Mouse (Mus musculus): ENCODE measurements around the gene Pycr1.

Pycr1 gene

GRCm38 (mm10) chr11:120627468-120628300 is 15.9 kb downstream of the Pycr1 start:
- DNase-seq (ENCODE audit: low spot score in 2 of 2) = no peak

- DNase-seq (ENCODE audit: low spot score in 2 of 2) = no peak
Observed at GRCm38 (mm10) chr11:120626785-120627467, 16.6 kb downstream of the Pycr1 start.

GRCm38 (mm10) chr11:120625152-120625775 is 18.3 kb downstream of the Pycr1 start, which contains the start of gene Sirt7:
Gene Sirt7, minus strand, starts transcription at chr11:120625240.
- no peak for DNase-seq (ENCODE audit: low spot score in 2 of 2)

DNA sequence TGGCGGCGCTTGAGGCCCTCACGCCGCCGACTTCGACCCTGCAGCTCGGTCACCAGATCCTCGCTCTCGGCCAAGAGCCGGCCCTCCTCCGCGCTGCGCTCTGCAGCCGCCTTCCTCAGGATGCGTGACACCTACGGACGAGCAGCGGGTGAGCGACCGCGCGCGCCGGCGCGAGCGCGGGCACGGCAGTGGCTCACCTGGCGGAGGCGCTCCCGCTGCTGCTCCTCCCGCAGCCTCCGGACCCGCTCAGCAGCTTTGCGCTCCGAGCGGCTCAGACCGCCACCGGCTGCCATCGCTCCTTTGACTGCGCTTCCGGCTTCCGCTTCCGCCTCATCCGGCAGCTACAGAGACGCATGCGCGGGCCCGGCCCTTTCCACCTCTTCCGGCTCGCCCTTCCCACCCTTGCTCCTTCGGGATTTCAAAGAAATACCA is 18.9 kb downstream of the Pycr1 start:
- peak; percentile 81 to 82 for DNase-seq (ENCODE audit: low spot score in 2 of 2)

GRCm38 (mm10) chr11:120623961-120624679 is 19.4 kb downstream of the Pycr1 start:
- DNase-seq (ENCODE audit: low spot score in 2 of 2) = no peak

DNA sequence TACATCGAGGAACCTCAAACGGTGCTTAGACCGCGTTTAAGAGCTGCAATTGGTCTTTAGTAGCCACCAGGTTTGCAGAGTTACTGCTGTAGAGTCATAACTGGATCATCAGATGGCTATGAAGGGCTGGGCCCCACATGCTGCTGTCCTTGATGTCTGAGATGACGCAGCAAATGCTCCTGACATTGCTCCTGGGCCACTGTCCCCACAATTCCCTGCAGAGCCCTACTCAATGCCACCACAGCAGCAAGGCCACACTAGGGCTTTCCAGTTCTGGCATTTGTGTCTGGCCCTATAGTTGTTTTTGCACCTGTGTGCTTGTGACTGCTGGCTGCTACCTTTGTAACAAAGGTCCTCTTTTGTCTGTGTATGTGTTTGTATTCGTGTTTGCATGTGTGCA is 20.8 kb downstream of the Pycr1 start:
- DNase-seq (ENCODE audit: low spot score in 2 of 2) = no peak

GRCm38 (mm10) chr11:120620195-120620594 is 23.4 kb downstream of the Pycr1 start:
- no peak for DNase-seq (ENCODE audit: low spot score in 2 of 2)

- no peak for DNase-seq (ENCODE audit: low spot score in 2 of 2)
Observed at GRCm38 (mm10) chr11:120618619-120619535, 24.7 kb downstream of the Pycr1 start.

- peak; percentile 87 to 88 for DNase-seq (ENCODE audit: low spot score in 2 of 2)
Observed at GRCm38 (mm10) chr11:120617519-120618112, 26.0 kb downstream of the Pycr1 start, which contains the start of gene Pcyt2. Gene Pcyt2, minus strand, starts transcription at chr11:120617936.

DNA sequence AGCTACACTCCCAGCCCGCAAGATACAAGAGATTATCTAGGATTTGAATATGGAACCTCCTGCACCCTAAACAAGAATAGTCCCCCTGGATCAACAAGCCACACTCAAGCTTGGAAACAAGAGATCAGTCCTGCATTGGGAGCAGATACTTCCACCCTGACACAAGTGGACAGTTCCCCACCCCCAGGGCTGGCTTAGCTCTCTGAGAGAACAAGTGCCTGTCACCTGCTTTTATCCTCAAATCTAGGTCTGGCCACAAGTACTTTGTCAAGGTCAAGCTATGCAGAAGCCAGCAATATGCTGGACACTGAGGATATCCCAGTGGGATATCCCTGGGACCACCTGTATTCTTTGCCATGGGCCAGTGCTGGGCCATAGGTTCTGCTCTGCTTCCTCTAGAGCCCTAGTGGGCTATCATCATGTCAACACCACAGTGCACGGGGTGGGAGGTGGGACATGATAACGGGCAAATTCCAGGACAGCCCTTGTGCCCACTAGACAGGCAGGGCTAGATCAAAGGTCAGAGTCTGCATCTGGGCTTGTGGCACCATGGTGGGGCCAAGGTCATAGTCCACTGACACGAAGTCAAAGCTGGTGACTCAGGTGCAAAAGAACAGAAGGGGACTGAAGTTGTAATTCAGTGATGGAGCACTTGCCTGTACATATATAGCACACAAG is 26.8 kb downstream of the Pycr1 start:
- DNase-seq (ENCODE audit: low spot score in 2 of 2) = no peak

- no peak for DNase-seq (ENCODE audit: low spot score in 2 of 2)
Observed at GRCm38 (mm10) chr11:120615606-120616203, 27.9 kb downstream of the Pycr1 start.

DNA sequence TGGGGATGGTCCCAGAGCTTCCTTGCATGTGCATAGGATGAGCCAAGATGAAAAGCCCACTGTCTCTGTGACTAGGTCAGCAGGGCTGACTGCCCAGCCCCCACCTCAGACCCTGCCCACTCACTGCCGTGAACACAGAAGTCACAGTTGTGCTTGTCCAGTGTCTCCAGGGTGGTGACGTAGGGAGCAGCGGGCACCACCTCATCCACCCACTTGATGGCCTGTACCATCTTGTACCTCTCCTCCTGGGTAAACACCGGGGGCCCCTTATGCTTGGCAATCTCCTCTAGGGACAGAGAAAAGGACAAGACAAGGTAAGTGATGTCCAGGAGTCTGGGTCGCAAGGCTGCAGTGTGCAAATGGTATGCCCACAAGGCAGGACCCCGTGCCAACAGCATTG is 28.4 kb downstream of the Pycr1 start:
- DNase-seq (ENCODE audit: low spot score in 2 of 2) = no peak

- no peak for DNase-seq (ENCODE audit: low spot score in 2 of 2)
Observed at GRCm38 (mm10) chr11:120613976-120614375, 29.6 kb downstream of the Pycr1 start.

- DNase-seq (ENCODE audit: low spot score in 2 of 2) = no peak
Observed at GRCm38 (mm10) chr11:120613481-120613972, 30.0 kb downstream of the Pycr1 start.

DNA sequence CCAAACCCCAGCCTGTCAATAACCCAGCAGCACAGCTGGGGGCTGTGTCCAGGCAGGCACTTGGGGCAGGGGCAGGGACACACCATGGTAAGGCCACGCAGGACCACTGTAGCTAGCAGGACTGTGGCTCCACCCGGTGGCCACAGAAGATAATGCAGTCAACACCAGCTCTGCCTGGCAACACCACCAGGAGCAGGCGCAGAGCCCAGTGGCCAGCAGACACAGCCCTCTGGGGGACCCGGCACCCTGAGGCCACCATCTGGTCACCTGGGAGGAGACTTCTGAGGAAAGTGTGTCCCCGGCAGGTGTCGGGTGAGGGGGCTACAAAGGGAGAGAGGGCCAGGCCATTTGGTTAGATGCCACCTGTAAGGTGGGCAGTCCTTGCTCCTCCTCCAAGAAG is 30.8 kb downstream of the Pycr1 start:
- no peak for DNase-seq (ENCODE audit: low spot score in 2 of 2)

- no peak for DNase-seq (ENCODE audit: low spot score in 2 of 2)
Observed at GRCm38 (mm10) chr11:120610477-120611046, 33.0 kb downstream of the Pycr1 start.

- DNase-seq (ENCODE audit: low spot score in 2 of 2) = no peak
Observed at GRCm38 (mm10) chr11:120609250-120609649, 34.3 kb downstream of the Pycr1 start.

DNA sequence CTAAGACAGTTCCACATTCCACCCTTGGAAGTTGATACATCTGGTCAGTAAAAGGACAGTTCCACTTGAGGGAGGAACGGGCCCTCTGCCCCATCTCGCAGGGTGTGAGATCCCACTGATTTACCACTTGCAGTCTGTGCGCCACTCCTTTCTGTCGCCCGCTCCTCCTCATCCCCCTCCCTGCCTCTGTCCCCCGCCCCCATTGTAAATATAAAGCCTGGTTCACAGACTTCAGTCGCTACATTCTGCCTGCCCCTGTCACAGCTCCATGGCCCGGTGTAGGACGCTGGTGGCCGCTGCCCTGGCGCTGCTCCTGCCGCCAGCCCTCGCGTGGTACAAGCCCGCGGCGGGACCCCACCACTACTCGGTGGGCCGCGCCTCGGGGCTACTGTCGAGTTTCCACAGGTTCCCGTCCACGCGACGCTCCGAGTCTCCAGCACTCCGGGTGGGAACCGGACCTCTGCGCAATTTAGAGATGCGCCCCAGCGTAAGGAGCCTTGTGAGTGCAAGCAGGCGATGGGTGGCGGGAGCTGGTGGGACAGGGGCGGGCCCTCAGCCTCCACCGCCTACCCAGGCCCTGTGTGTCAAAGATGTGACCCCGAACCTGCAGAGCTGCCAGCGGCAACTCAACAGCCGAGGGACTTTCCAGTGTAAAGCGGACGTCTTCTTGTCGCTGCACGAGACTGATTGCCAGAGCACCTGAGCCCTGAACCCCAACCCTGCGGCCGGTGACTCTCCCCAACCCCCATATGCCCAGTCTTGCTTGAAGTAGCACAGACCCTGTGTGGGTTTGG is 35.1 kb downstream of the Pycr1 start, which contains the start of gene Npb:
Gene Npb (plus strand): TSS at position 237 of the 794 bp plus-strand sequence.
- no peak for DNase-seq (ENCODE audit: low spot score in 2 of 2)
